Mouse (Mus musculus): ENCODE measurements around the gene B4galt5. TPM values are rescaled to one million over a fixed set of nuclear protein-coding genes. Genes with fewer than 3 reads are reported as not detected.

B4galt5 gene
- 5.1 and 5.2 TPM in 2 replicates for polyA plus RNA-seq (2015; fragmentation: Nextera tagmentation; extraction: Ambion mirVana)

GRCm38 (mm10) chr2:167348376-167349282, at the start of gene B4galt5:
Gene B4galt5 (minus strand): TSS chr2:167349183.

Other genes with a start within 250 kb of the B4galt5 start
- gene Kcnb1, start 159.0 kb downstream of the B4galt5 start, polyA plus RNA-seq (2015; fragmentation: Nextera tagmentation; extraction: Ambion mirVana) = 0.46 and 0.62 TPM in 2 replicates
- gene Ptgis, start 108.6 kb downstream of the B4galt5 start, polyA plus RNA-seq (2015; fragmentation: Nextera tagmentation; extraction: Ambion mirVana) = 7.6 and 8.3 TPM in 2 replicates
- 14.5 and 14.6 TPM in 2 replicates for gene Slc9a8, start 72.5 kb upstream of the B4galt5 start, polyA plus RNA-seq (2015; fragmentation: Nextera tagmentation; extraction: Ambion mirVana)
- 44.2 and 58.0 TPM in 2 replicates for gene Rnf114, start 143.5 kb upstream of the B4galt5 start, polyA plus RNA-seq (2015; fragmentation: Nextera tagmentation; extraction: Ambion mirVana)
- 7.1 and 7.4 TPM in 2 replicates for gene Spata2, start 143.7 kb upstream of the B4galt5 start, polyA plus RNA-seq (2015; fragmentation: Nextera tagmentation; extraction: Ambion mirVana)
- gene Snai1, start 189.0 kb upstream of the B4galt5 start, polyA plus RNA-seq (2015; fragmentation: Nextera tagmentation; extraction: Ambion mirVana) = 11.4 and 15.0 TPM in 2 replicates

Data from spleen, postnatal 0 days (tissue).